Mouse (Mus musculus): ENCODE measurements around the gene Cyb5rl. TPM values are rescaled to one million over a fixed set of nuclear protein-coding genes. Genes with fewer than 3 reads are reported as not detected.

Gene Cyb5rl
- polyA plus RNA-seq (2015; fragmentation: Nextera tagmentation; extraction: Ambion mirVana), result 7.5 and 12.0 TPM in 2 replicates

DNA sequence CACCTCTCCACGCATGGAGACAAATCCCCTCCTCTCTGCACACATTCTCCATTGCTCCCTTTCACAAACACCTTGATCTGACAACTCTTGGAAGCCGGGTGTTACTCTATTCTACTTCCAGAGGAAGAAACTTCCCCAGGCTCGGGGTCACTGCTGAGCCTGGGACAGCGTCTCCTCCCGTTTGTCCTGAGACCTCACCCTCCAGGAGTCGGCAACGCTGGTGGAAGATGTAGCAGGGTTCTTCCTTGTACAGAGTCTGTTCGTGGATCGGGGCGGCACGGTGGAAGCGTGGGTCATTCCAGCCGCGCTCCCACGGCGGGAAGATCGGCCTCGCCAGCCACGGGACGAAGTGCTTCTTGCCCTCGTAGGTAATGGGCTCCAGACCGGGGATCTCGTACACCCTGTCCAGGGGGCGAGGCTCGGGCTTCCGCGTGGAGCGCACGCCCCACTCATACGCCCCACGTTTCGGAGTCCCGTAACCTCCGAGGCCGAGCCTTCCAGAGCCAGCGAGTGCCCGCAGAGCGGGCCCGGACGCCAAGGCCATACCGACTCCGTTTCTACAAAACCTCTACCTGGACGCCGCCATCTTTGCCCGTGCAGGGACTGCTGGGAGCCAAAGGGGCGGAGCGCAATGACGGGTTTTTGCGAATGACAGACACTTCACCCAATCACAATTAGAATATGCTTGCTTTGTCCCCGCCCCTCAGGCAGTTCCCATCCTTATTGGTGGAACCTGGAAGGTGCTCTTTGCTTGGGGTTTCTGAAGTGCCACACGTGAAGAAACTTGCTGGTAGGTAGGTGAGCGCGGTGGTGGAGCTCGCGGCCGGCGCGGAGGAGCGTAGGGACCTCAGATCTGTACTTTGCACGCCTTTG lies at the start of gene Cyb5rl, which contains the start of gene Mrpl37:
TSS of gene Cyb5rl (plus strand) at position 737 of the 873 bp plus-strand sequence.
TSS of gene Mrpl37 (minus strand) at position 617 of the 873 bp plus-strand sequence.

DNA sequence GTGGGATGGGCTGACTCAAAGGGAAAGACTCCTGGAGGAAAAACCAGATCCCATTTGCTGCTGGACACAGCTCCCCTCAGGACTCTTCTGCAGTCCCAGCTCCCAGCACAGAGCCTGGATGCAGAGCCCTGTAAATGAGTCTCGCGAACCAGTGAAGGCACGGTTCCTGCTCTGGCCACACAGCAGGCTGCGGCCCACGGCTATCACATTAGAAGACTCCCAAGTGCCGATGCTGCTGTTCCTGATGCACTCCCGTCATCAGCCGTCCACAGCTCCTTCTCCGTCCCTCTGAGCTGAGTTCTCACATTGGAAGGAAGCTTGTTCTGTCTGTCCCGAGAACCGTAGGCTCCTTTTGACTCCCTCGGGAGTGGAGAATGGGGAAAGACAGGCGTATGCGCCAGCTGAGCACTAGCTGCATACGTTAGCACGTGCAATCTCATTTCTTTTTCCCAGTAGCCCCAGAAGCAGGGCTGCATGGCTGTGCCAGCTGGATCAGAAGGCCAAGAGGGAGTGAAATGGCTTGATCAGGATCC lies 30.1 kb downstream of the Cyb5rl start, which contains the start of gene Cdcp2:
TSS of gene Cdcp2 (plus strand) at position 51 of the 533 bp plus-strand sequence.

Other genes with a start within 250 kb of the Cyb5rl start
- 70.1 and 87.8 TPM in 2 replicates for gene Ssbp3, start 156.3 kb upstream of the Cyb5rl start, polyA plus RNA-seq (2015; fragmentation: Nextera tagmentation; extraction: Ambion mirVana)
- 59.4 and 94.9 TPM in 2 replicates for gene Mrpl37, start 120 bp upstream of the Cyb5rl start, polyA plus RNA-seq (2015; fragmentation: Nextera tagmentation; extraction: Ambion mirVana)
- gene Cdcp2, start 29.9 kb downstream of the Cyb5rl start, polyA plus RNA-seq (2015; fragmentation: Nextera tagmentation; extraction: Ambion mirVana), result 0.11 TPM in 1 of 2 replicates, not detected in the other
- 657 and 956 TPM in 2 replicates for gene Tmem59, start 111.4 kb downstream of the Cyb5rl start, polyA plus RNA-seq (2015; fragmentation: Nextera tagmentation; extraction: Ambion mirVana)
- gene Tceanc2, start 112.1 kb downstream of the Cyb5rl start, polyA plus RNA-seq (2015; fragmentation: Nextera tagmentation; extraction: Ambion mirVana), result 27.3 and 32.1 TPM in 2 replicates
- not detected in 2 replicates for gene Ldlrad1, start 142.2 kb downstream of the Cyb5rl start, polyA plus RNA-seq (2015; fragmentation: Nextera tagmentation; extraction: Ambion mirVana)
- 30.5 and 34.8 TPM in 2 replicates for gene Lrrc42, start 186.5 kb downstream of the Cyb5rl start, polyA plus RNA-seq (2015; fragmentation: Nextera tagmentation; extraction: Ambion mirVana)
- gene Hspb11, start 186.6 kb downstream of the Cyb5rl start, polyA plus RNA-seq (2015; fragmentation: Nextera tagmentation; extraction: Ambion mirVana), result 59.2 and 71.8 TPM in 2 replicates
- 0.15 and 0.20 TPM in 2 replicates for gene Dio1, start 240.2 kb downstream of the Cyb5rl start, polyA plus RNA-seq (2015; fragmentation: Nextera tagmentation; extraction: Ambion mirVana)
- gene Yipf1, start 247.4 kb downstream of the Cyb5rl start, polyA plus RNA-seq (2015; fragmentation: Nextera tagmentation; extraction: Ambion mirVana), result 238 and 436 TPM in 2 replicates